In the genomic region with DNA sequence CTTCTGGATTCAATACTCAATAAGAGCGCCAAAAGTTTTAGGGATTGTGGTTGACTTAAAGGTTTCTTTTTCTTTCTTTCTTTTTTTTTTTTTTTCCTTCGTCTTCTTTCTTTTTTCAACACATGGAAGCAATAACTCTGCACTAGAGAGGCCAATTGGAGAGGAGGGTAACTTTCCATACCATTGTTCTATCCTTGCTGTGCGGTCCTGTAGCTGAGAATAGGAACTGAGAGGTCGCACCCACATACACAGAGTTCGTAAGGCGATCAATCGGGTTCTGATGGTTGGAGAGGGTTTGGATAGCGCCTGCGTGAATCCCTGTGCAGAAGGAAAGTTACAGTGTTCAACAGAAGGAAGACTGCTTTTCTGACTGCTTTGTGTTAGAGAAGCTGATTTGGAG, we compare ENCODE assay signal across 13 mouse cellular contexts.
"Had no signal": no experiment of that assay in that cellular context is flagged by ENCODE, and none has a peak within 500 bp of the region (broad histone marks: within the 10 kb centered on the region; RNA-seq: fewer than 3 reads in every experiment).

No protein-coding gene starts in this region.

- DNase-seq: kidney, adult 2 months; kidney, postnatal 25 days; lung, adult 2 months; lung, postnatal 36 days; right cerebral cortex, postnatal 14 days; thymus, postnatal 4 days had no signal

- ATAC-seq: lung, postnatal 0 days; midbrain, embryonic 15.5 days had no signal

- H3K27ac ChIP-seq: left cerebral cortex, adult 2 months; liver, embryonic 15.5 days; midbrain, embryonic 15.5 days; stomach, embryonic 15.5 days had no signal

- H3K9me3 ChIP-seq: liver, embryonic 15.5 days; midbrain, embryonic 15.5 days; stomach, embryonic 15.5 days had no signal

- H3K4me3 ChIP-seq: left cerebral cortex, adult 2 months; liver, embryonic 15.5 days; midbrain, embryonic 15.5 days; stomach, embryonic 15.5 days had no signal

- H3K27me3 ChIP-seq: liver, embryonic 15.5 days; midbrain, embryonic 15.5 days; stomach, embryonic 15.5 days had no signal

- H3K9ac ChIP-seq: liver, embryonic 15.5 days; midbrain, embryonic 15.5 days; stomach, embryonic 15.5 days had no signal

- H3K4me1 ChIP-seq: liver, embryonic 15.5 days; stomach, embryonic 15.5 days had no signal

- H3K36me3 ChIP-seq: liver, embryonic 15.5 days; midbrain, embryonic 15.5 days; stomach, embryonic 15.5 days had no signal

- H3K4me2 ChIP-seq: liver, embryonic 11.5 days; liver, embryonic 15.5 days; midbrain, embryonic 11.5 days; midbrain, embryonic 15.5 days; stomach, embryonic 15.5 days had no signal
